Mouse (Mus musculus): Measurements from ENCODE around the gene Ano10.
"Not testable (repeated sequence)": the region's sequence is repeated elsewhere in the genome, so short reads cannot be mapped to it uniquely, and the experiment has no call there.

Ano10 gene

DNA sequence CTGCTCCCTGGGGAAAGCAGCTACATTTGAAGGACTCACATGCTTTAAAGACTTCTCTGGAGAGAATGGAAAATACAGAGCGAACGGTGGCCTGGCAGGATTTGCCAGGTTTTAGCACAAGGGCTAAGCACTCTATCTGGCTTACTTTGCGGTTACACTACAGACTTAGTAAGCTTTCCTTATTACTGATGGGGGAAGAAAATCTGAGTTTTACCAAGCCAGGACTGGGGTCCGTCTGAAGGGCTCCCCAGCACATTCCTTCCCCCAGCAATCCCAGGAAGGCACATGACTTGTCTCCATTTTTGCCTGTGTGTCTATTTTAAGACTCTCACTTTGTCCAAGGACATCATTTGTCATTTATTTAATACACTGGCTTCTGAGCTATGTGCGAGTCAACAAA, 97.2 kb downstream of the Ano10 start:
- DNase-seq (ENCODE audit: low spot score): no peak

GRCm38 (mm10) chr9:122195042-122195682, 99.1 kb downstream of the Ano10 start:
- no peak for DNase-seq (ENCODE audit: low spot score)

- DNase-seq (ENCODE audit: low spot score): no peak
Observed at GRCm38 (mm10) chr9:122193823-122194222, 100.4 kb downstream of the Ano10 start.

- no peak for DNase-seq (ENCODE audit: low spot score)
Observed at GRCm38 (mm10) chr9:122193361-122193760, 100.9 kb downstream of the Ano10 start.

GRCm38 (mm10) chr9:122188724-122189123, 105.5 kb downstream of the Ano10 start:
- no peak for DNase-seq (ENCODE audit: low spot score)

DNA sequence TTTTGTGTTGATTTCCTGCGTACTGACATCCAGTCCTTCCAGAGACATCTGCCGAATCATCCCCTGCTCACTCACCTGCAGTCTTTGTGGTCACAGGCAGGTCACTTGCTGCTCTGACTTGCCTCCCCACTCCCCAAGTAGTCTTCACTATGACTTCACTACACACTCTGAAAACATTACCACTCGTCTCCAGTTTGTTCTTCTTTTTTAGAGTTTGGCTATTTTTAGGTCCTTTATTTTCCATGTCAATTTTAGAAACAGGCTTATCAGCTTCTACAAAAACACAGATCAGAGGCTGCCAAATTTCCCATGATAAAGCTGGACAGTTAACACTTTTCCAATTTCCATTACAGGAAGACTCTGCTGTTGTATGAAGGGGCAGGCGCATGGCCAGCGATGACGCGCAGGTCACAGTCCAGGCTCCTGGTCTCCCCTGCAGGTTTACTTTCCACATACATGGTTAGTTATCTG, 106.7 kb downstream of the Ano10 start:
- DNase-seq (ENCODE audit: low spot score): no peak

GRCm38 (mm10) chr9:122186643-122187226, 107.5 kb downstream of the Ano10 start:
- no peak for DNase-seq (ENCODE audit: low spot score)

DNA sequence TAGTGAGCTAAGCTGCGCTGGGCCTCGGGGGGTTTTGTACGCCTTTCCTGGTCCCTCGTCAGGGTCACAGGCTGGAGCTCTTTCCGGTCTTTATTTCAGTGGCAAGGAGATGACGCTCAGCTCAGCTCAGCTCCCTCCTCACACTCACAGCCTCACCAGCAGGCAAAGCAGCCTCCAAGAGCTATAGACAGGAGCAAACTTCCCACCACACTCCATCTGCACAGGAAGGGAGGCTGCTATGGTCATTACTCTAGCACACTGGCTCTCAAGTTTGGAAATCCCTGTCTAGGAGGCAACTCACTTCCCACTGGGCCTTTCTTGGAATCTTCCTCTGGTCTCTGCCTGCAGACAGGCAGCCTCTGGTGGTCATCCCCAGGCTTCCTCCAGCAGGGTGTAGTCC, 108.3 kb downstream of the Ano10 start:
- DNase-seq (ENCODE audit: low spot score): no peak

- DNase-seq (ENCODE audit: low spot score): peak; percentile 69
Observed at GRCm38 (mm10) chr9:122185061-122185460, 109.2 kb downstream of the Ano10 start.

DNA sequence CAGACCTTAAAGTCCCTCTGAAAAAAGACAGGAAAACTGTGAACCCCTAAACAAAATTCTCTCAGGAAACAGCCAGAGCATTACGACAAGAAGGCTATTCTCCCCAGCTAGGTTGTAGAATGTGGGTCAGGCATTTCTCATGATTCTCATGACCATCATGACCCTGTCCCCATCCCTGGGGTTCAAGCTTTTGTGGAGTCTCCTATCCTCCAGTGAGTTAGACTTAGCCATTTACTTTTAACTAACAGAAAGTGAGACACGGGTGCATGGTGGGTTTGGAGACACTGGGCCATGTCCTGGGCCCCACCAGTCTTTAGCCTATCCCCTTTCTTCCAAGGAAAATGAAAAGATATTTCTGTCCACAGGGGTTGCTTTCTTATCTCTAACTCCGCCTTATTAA, 109.9 kb downstream of the Ano10 start:
- no peak for DNase-seq (ENCODE audit: low spot score)

DNA sequence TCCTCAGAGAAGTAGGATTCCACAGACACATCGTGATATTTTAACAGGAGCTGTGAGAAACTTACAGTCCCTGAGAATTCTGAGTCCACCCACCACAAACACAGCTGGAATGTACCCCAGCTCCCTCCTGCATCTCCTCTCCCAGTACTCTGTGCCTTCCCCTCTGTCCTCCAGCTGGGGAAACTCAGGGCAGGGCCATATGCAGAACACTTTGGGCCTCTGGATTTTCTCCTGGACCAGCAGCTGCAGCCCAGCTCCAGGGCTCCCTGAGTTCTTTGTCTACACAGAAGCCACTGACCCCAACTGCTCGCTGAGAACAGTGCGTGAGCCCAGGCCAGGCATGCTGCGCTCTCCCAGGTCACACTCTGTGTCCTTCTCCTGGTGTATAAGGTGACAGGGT, 111.1 kb downstream of the Ano10 start:
- no peak for DNase-seq (ENCODE audit: low spot score)

GRCm38 (mm10) chr9:122180105-122180504, 114.1 kb downstream of the Ano10 start:
- DNase-seq (ENCODE audit: low spot score): no peak

DNA sequence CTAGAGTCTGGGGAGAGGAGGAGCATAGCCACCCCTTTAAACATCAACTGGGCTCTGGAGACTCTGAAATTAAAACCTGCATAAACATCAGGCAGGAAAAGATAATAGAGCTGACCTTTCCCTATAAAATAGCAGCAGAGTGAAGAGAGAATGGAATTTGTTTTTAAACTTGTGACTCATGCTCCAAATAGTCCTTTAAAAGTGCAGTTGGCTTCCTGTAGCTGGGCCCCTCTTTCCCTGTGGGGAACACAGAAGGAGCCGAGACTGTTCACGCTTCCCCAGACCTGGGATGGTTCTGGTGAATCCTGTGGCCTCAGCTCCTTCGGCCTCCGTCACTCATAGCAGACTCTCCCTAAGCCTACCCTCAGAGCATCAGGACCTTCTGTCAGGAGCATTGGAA, 115.8 kb downstream of the Ano10 start:
- no peak for DNase-seq (ENCODE audit: low spot score)

GRCm38 (mm10) chr9:122177256-122178220, 116.7 kb downstream of the Ano10 start:
- no peak for DNase-seq (ENCODE audit: low spot score)

- no peak for DNase-seq (ENCODE audit: low spot score)
Observed at GRCm38 (mm10) chr9:122174723-122175122, 119.5 kb downstream of the Ano10 start.

GRCm38 (mm10) chr9:122173405-122174233, 120.6 kb downstream of the Ano10 start:
- no peak for DNase-seq (ENCODE audit: low spot score)

DNA sequence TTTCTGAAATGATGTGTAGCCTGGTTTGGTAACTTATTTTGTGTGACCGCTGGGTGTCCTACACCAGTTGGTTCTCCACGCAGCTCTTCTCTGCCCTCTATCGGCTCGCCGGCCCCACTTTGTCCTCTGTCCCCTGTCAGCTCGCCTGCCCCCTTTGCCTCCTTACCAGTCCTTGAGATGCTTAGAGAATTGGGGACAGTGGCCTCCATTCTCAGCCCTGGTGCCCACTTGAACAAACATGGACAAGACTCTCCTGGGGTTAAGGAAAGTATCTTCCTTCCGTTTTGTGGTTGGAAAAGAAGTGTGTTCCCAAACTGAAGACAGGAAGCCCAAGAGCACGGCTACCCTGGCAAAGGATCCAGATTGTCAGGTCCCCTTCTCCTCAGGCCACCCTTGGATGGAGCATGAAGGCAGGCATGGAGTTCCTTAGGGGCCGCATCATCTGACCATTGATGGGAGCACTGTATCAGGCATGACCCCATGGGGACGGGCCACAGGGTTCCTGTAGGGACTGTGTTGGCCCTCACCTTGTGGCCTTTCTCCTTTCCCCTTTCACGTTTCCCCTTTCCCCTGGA, 121.5 kb downstream of the Ano10 start:
- DNase-seq (ENCODE audit: low spot score): no peak

DNA sequence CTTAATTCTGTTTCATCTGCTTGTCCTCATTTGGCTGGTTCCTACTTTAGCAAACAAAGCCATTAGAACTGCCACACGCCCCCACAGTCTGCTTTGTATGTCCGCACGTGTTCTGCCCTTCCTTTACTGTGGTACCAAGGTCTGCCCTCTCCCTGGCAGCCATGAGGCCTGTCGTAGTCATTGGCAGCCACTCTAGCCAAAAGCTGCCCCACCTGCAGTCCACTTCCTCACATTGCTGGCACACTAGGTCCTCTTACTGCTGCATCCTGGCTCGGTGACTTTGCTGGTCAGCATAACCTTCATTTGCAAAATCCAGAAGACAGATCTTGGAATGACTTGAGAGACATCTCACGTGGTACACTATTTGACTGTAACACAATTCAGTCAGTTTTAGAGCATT, 124.3 kb downstream of the Ano10 start:
- DNase-seq (ENCODE audit: low spot score): no peak

GRCm38 (mm10) chr9:122167719-122168118, 126.5 kb downstream of the Ano10 start:
- not testable (repeated sequence) for DNase-seq (ENCODE audit: low spot score)

- no peak for DNase-seq (ENCODE audit: low spot score)
Observed at GRCm38 (mm10) chr9:122164535-122164934, 129.7 kb downstream of the Ano10 start.

DNA sequence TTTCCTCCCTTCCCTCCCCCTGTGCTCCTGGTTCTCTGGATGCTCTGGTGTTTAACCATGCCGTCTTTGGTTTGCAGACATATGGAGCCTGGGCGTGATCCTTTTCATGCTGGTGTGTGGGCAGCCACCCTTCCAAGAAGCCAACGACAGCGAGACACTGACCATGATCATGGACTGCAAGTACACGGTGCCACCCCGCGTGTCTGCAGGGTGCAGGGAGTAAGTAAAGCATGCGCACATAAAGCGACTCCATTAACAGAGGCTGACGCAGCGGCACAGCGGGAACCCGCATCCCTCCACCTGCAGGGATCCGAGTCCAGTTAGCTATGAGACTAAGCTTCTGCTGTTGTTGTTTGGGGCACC, 137.2 kb downstream of the Ano10 start:
- peak; percentile 11 for DNase-seq (ENCODE audit: low spot score)
